Mouse (Mus musculus) bone marrow, adult 2 months (tissue): ENCODE results near the gene Ehd4. TPM values are rescaled to one million over a fixed set of nuclear protein-coding genes. Genes with fewer than 3 reads are reported as not detected.

Source experiments
- H3K27ac ChIP-seq: fragments of 200-500 bp; 2 replicates; pipeline ENCODE4 v1.5.1; 2012; ENCODE audit warnings: low read depth, mild to moderate bottlenecking, control low read depth, inconsistent platforms, low read length; ENCODE audit not compliant: control insufficient read depth, poor library complexity, insufficient read depth
- H3K4me1 ChIP-seq: fragments of 200-500 bp; 2 replicates; pipeline ENCODE4 v1.6.1; 2011; ENCODE audit warnings: low read length; ENCODE audit not compliant: control insufficient read depth, insufficient read depth
- H3K4me3 ChIP-seq: fragments of 200-500 bp; replicated peaks from 2 replicates; pipeline ENCODE3; 2011; ENCODE audit warnings: mild to moderate bottlenecking, low read depth, low read length, control low read depth; ENCODE audit not compliant: control insufficient read depth
- CTCF ChIP-seq: fragments of 200-500 bp; IDR thresholded peaks from 2 replicates; pipeline ENCODE4 v1.5.1; 2011; ENCODE audit warnings: low read length, control low read depth; ENCODE audit not compliant: control insufficient read depth, insufficient read depth
- POLR2A ChIP-seq: fragments of 200-500 bp; IDR thresholded peaks from 2 replicates; pipeline ENCODE4 v1.6.1; 2011; ENCODE audit warnings: low read depth, mild to moderate bottlenecking, control low read depth, low read length, borderline replicate concordance; ENCODE audit not compliant: control insufficient read depth
- WGBS: fragments of 180-500 bp; shearing (Covaris S2); methylation state at CpG from one replicate; pipeline ENCODE4 v1.1.7; 2018; 5-methylcytosine and 5-hydroxymethylcytosine counted together
- polyA plus RNA-seq: library from polyadenylated mRNA; stranded (reverse); fragments of >200 nt; gene quantifications from 2 replicates; pipeline ENCODE4 v1.2.4, GENCODE M21; 2011; ENCODE audit warnings: low replicate concordance; ENCODE audit not compliant: missing spikeins, insufficient read depth, insufficient read length

The Ehd4 gene
- polyA plus RNA-seq, 1 experiment = 23.7 TPM

DNA sequence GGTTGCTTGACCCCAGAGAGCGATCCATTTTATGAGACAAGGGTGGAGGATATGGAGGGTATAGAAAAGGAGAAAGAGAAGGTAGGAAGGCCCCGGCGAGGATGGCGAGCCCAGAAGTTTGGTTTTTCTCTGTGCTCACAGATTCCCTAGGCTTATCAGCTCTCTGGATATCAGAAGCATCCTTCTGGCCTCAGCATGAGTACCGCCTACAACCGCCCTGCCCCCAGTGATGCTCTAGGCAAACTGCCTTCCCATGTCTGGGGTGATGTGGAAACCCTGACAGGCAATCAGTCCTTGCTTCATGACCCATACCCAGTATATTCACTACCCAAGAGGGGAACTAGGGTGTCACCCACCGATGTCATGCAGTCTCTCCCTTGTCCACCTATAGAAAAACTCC is 17.0 kb upstream of the Ehd4 start:
- TF ChIP-seq POLR2A (no peak), CTCF (no peak)
- Histone ChIP-seq H3K4me1 (no peaks in the 10 kb centered on the region), H3K4me3 (no peak overlapping the region), H3K27ac (no peak overlapping the region)
- 79% methylated on average over 7 of the region's 7 CpGs for WGBS

DNA sequence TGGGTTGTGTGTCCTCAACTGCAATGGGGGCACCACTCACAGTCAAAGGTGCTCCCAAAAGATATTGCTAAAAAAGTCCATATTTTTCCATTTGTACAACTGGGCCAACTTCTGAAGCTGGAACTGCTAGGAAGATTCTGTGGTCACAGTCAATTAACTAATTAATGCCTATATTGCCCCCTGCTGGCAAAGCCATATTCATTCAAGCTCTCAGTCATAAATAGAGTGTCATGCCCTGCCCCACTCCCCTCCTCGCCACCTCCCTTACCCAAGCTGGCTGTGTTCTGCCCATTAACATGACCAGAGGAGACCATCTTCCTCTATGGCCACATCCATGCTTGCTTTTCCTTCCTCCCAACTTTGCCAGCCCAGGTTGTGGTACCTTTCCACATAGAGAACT is 16.3 kb upstream of the Ehd4 start:
- H3K27ac ChIP-seq = no peak overlapping the region
- TF ChIP-seq POLR2A (no peak), CTCF (0 out of 2 replicates have a peak, but pooled peaks have one; percentile 15)
- H3K4me3 ChIP-seq = no peak overlapping the region
- H3K4me1 ChIP-seq = no peaks in the 10 kb centered on the region
- 14% methylated on average over 1 of the region's 1 CpGs for WGBS

DNA sequence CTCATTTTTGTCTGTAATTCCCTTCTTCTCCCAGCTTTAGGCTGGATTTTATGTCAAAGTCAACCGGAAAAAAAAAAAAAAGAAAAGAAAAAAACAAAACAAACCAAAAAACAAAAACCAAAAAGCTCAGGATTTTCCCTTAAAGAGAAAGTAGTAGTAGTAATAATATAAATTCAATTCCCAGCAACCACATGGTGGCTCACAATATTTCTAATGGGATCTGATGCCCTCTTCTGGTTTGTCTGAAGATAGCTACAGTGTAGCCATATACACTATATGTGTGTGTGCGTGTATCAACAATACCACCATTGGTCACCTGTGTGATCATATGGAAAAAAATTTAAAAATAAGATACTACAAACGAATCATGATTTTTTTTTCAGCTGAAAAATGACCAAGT is 15.0 kb upstream of the Ehd4 start:
- Histone ChIP-seq H3K27ac (no peak overlapping the region), H3K4me3 (no peak overlapping the region), H3K4me1 (no peaks in the 10 kb centered on the region)
- 74% methylated on average over 3 of the region's 3 CpGs for WGBS
- TF ChIP-seq POLR2A = no peak
- no peak for TF ChIP-seq CTCF

DNA sequence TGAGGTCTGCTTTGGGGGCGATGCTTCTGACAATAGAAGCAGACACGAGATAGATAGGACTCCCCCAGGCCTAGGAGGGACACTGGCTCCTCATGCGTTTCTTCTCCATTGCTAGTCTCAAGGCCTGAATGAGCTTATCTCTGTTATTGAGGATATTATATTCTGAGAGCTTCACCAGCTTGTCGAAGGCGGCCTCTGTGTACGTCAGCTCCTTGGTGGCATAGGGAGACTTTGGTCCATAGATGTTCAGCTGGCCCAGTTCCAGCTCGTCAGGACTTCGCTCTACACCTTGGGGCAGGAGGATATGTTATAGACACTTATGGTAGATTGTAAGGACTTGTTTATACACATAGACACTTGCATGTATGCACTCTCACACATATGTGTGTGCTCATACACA is 13.4 kb upstream of the Ehd4 start:
- H3K4me1 ChIP-seq = no peaks in the 10 kb centered on the region
- H3K4me3 ChIP-seq = no peak overlapping the region
- TF ChIP-seq CTCF (no peak), POLR2A (no peak)
- H3K27ac ChIP-seq = no peak overlapping the region
- 88% methylated on average over 8 of the region's 8 CpGs for WGBS

DNA sequence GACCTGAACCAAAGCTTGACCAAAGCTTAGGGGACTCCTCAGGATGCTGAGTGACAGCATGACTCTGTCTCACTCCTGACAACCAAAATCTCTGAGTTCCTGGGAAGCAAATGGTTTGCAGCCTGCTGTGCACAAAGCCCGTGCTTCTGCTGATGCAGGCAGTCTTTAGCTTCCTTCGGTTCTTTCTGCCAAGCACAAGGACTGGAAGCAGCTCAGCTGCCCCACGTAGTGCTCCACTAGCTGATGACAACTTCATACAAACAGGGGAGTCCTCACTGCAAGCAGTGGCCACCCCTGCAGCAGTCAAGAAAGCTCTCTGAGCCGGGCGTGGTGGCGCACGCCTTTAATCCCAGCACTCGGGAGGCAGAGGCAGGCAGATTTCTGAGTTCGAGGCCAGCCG is 11.1 kb upstream of the Ehd4 start:
- WGBS = 83% methylated on average over 10 of the region's 10 CpGs
- H3K27ac ChIP-seq = no peak overlapping the region

DNA sequence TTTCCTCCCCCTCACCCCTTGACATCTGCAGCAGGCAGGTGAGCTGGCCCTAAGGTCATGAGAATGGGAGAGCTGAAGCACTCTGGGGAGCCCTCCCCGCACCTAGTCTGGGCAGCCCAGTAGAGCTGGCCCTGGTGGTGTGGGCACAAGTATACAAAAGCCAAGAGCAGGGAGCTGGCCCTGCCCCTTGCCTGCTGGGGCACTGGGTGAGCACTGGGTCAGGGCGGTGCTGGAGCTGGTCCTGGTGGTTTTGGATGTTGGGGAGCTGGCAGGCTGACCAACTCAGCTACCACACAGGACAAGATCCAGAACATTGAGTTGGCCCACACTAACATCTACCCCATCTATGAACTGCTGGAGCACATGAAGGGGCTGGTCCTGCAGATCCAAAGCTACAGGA is 5.0 kb upstream of the Ehd4 start:
- H3K4me3 ChIP-seq = no peak overlapping the region
- 71% methylated on average over 2 of the region's 2 CpGs for WGBS
- peak overlapping the region; percentile 76 for H3K27ac ChIP-seq
- H3K4me1 ChIP-seq = no peaks in the 10 kb centered on the region; the same call in 1 of the 2 replicates
- TF ChIP-seq POLR2A (no peak), CTCF (no peak)

More for the DNA sequence above, 11.1 kb upstream of the Ehd4 start:
- Histone ChIP-seq H3K4me3 (no peak overlapping the region), H3K4me1 (no peaks in the 10 kb centered on the region)
- TF ChIP-seq POLR2A (no peak), CTCF (no peak)

DNA sequence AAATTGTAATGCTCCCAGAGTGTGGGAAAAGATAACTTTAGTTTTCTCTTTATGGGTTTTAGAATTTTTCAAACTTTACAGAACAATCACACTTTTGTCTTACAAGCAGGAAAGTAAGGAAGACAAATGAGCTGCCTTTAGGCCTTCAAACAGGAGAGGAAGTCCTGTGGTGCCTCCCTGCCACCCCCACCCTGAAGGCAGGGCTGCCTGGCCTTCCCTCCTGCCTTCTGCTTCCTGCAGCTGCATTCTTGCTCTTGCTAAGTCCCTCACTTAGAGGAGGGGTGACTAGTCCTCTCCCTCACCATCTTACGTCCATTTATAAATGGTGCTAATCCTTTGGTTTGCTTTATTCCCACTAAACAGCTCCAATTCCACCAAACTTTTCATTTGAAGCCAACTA is 4.4 kb upstream of the Ehd4 start:
- Histone ChIP-seq H3K4me1 (no peaks in the 10 kb centered on the region; the same call in 1 of the 2 replicates), H3K4me3 (no peak overlapping the region), H3K27ac (no peak overlapping the region)
- TF ChIP-seq CTCF = no peak
- no peak for TF ChIP-seq POLR2A
- 15% methylated on average over 1 of the region's 1 CpGs for WGBS

DNA sequence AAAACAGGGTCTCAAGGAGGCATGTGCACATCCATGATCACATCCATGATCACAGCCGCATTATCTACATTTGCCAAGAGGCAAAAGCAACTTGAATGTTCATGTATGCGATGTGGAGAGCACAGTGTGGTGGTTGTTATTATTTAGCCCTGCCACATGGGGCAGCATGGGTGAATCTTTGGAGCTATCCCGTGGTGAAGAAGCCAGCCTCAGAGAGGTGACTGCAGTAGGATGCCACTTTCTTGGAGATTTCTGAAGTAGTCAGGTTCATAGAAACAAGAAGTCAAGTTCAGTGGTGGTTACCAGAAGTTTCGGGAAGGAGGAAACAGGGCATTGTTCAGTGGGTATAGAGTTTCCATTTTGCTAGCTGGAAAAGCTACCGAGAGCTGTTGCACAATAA is 3.6 kb upstream of the Ehd4 start:
- H3K4me1 ChIP-seq = no peaks in the 10 kb centered on the region; the same call in 1 of the 2 replicates
- 29% methylated on average over 5 of the region's 5 CpGs for WGBS
- TF ChIP-seq CTCF (no peak), POLR2A (no peak)
- H3K27ac ChIP-seq = no peak overlapping the region
- H3K4me3 ChIP-seq = no peak overlapping the region

DNA sequence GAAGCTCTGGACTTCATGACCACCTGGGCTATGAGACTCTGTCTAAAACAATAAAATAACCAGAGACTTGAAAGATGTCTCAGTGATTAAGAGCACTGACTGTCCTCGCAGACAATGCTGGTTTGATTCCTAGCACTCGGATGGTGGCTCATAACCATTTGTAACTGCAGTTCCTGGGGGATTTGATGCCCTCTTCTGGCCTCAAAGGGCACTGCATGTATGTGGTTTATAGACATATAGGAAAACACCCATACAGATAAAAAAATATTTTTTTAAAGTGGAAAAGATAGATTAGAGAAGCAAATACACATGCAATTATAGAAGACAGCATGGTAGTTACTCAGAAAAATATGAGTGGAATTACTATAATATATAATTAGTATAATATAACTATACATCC is 3.2 kb upstream of the Ehd4 start:
- TF ChIP-seq POLR2A = no peak
- TF ChIP-seq CTCF = peak; percentile 27; the same call in 1 of the 2 replicates
- 74% methylated on average over 2 of the region's 2 CpGs for WGBS
- H3K4me1 ChIP-seq = no peaks in the 10 kb centered on the region; the same call in 1 of the 2 replicates
- no peak overlapping the region for H3K27ac ChIP-seq
- no peak overlapping the region for H3K4me3 ChIP-seq
